Mouse (Mus musculus) olfactory bulb, adult 2 months (tissue): Measurements from ENCODE around the gene Raly. TPM values are rescaled to one million over a fixed set of nuclear protein-coding genes. Genes with fewer than 3 reads are reported as not detected.
"Not testable (repeated sequence)": the region's sequence is repeated elsewhere in the genome, so short reads cannot be mapped to it uniquely, and the experiment has no call there.

Experiments
- H3K27ac ChIP-seq: fragments of 200-500 bp; 2 replicates; pipeline ENCODE4 v1.5.1; 2012; ENCODE audit warnings: low read depth, low read length; ENCODE audit not compliant: insufficient read depth
- H3K4me1 ChIP-seq: fragments of 200-500 bp; 2 replicates; pipeline ENCODE4 v1.6.1; 2012; ENCODE audit warnings: low read length; ENCODE audit not compliant: control insufficient read depth, insufficient read depth
- H3K4me3 ChIP-seq: fragments of 200-500 bp; 2 replicates; pipeline ENCODE4 v1.5.1; 2012; ENCODE audit warnings: mild to moderate bottlenecking, low read depth, low read length, moderate library complexity; ENCODE audit not compliant: insufficient read depth
- CTCF ChIP-seq: fragments of 200-500 bp; IDR thresholded peaks from 2 replicates; pipeline ENCODE4 v1.5.1; 2012; ENCODE audit warnings: low read depth, mild to moderate bottlenecking, low read length, moderate library complexity; ENCODE audit not compliant: insufficient read depth
- POLR2A ChIP-seq: fragments of 200-500 bp; IDR thresholded peaks from 2 replicates; pipeline ENCODE4 v1.6.1; 2012; ENCODE audit warnings: mild to moderate bottlenecking, low read depth, low read length, moderate library complexity; ENCODE audit not compliant: insufficient read depth
- WGBS: fragments of 180-500 bp; shearing (Covaris S2); methylation state at CpG from one replicate; pipeline ENCODE4 v1.1.7; 2018; 5-methylcytosine and 5-hydroxymethylcytosine counted together
- polyA plus RNA-seq: library from polyadenylated mRNA; stranded (reverse); fragments of >200 nt; gene quantifications from 2 replicates; pipeline ENCODE4 v1.2.4, GENCODE M21; 2012; ENCODE audit warnings: low replicate concordance; ENCODE audit not compliant: missing spikeins, insufficient read depth, insufficient read length

Gene Raly
- polyA plus RNA-seq, 1 experiment = not detected

DNA sequence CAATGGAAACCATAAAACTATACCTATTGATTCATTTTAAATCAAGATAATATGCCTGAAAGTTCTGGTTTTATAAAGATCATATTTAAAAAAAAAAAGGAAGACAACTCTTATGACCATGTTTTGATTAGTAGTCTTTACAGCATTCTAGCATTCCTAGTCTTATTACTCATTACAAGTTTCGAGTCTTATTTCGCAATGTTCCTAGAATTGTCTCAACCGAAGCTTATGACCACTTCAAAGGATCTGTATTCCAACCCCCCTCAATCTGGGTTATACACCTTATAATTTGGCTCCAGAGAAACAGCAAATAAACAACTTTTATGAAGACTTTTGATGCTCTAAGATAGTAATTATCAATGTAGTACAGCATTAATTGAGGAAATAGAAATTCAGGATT, 111.2 kb downstream of the Raly start:
- H3K27ac ChIP-seq = no peak overlapping the region
- 79% methylated on average over 3 of the region's 3 CpGs for WGBS
- no peaks in the 10 kb centered on the region for H3K4me1 ChIP-seq
- H3K4me3 ChIP-seq = no peak overlapping the region
- TF ChIP-seq CTCF = no peak
- TF ChIP-seq POLR2A = no peak

DNA sequence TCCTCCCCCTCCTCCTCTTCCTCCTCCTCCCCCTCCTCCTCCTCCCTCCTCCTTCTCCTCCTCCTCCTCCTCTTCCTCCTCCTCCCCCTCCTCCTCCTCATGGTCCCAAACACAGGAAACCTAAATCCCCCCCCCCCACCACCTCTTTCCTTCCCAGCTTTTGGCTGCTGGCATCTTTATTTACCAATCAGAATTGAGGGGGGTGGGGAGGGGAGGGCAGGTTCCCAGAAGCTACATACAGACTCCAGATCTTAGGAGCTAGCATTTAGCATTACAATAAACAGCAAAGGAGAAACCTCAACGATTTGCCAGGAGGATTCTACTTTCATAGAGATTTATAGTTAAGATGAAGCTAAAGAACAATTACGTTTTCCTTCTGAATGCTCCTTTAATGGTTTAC, 114.9 kb downstream of the Raly start:
- TF ChIP-seq CTCF (no peak), POLR2A (no peak)
- no peak overlapping the region for H3K27ac ChIP-seq
- WGBS = 56% methylated on average over 2 of the region's 2 CpGs

DNA sequence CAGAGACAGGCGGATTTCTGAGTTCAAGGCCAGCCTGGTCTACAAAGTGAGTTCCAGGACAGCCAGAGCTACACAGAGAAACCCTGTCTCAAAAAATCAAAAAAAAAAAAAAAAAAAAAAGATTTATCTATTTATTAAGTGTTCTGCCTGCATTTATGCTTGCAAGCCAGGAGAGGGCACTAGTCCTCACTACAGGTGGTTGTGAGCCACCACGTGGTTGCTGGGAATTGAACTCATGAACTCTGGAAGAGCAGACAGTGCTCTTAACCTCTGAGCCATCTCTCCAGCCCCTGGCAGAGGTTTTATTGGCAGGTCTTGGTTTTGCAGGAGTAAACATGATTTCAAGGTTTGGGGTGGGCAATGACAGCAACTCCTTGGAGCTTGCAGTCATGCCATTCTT, 117.3 kb downstream of the Raly start:
- not testable (repeated sequence) for H3K27ac ChIP-seq, H3K4me1 ChIP-seq, H3K4me3 ChIP-seq
- WGBS = 60% methylated on average over 2 of the region's 2 CpGs

More for the DNA sequence above, 114.9 kb downstream of the Raly start:
- no peak overlapping the region for H3K4me3 ChIP-seq
- H3K4me1 ChIP-seq = no peaks in the 10 kb centered on the region

DNA sequence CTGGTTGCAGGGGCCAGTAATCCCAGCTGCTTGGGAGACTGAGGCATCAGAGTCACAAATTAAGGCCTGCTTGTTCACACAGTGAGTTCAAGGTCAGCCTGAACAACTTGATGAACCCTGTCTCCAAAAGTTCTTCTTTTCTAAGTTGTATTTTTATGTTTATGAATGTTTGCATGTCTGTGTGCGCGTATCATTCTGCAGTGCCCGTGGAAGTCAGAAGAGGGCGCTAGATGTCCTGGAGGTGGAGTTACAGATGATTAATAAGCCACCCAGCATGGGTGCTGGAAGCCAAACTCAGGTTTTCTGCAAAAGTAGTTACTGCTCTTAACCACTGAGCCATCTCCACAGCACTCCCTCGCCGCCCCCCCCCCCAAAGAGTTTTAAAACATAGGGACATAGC, 118.9 kb downstream of the Raly start:
- no peak overlapping the region for H3K4me3 ChIP-seq

DNA sequence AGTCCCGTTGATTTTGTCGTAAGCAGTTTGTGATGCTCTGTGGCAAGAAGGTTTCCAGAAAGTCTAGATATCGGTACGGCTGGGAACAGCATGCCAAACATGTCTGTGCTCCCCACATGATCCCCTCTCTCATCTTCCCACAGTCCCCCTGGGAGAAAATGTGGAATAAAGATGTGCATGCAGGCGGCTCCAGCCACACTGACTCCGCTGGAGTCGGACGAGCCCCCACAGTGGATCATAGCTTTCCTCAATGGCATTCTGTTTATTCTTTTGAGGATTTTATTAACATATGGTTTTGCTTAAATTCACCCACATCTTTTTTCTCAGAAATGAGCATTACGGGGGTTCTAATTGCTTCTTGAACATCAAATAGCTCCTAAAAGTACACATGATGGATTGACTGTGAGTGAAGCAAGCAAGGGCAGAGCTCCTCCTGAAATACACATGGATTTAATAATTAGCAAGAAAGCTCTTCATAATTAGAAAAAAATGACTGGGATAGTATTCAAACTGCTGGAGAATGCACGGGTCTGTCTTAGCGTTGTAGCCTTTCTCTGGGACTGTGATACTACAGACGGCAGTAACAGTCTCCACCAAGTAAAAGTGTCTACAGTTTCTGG, 125.1 kb downstream of the Raly start:
- Histone ChIP-seq H3K4me1 (no peaks in the 10 kb centered on the region), H3K27ac (no peak overlapping the region), H3K4me3 (no peak overlapping the region)
- no peak for TF ChIP-seq CTCF
- WGBS = 88% methylated on average over 12 of the region's 12 CpGs

More for the DNA sequence above, 118.9 kb downstream of the Raly start:
- Histone ChIP-seq H3K4me1 (no peaks in the 10 kb centered on the region), H3K27ac (no peak overlapping the region)
- TF ChIP-seq POLR2A = no peak
- no peak for TF ChIP-seq CTCF
- WGBS = 81% methylated on average over 6 of the region's 6 CpGs

DNA sequence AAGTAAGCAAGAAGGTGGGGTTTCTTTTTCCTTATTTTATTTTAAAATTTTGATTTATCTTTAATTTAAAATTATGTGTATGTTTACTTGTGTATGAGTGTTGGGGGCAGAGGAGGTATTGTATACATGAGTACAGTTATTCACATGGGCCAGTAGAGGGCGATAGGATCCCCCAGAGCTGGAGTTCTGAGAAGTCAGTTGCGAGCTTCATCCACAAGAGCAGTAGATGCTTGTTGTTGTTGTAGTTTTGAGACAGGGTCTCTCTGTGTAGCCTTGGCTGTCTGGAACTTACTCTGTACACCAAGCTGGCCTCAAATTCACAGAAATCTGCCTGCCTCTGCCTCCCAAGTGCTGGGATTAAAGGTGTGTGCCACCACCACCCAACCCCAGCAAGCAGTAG, 125.7 kb downstream of the Raly start:
- Histone ChIP-seq H3K4me1 (no peaks in the 10 kb centered on the region), H3K4me3 (no peak overlapping the region), H3K27ac (no peak overlapping the region)
- no peak for TF ChIP-seq POLR2A
- TF ChIP-seq CTCF = no peak
- WGBS = 14% methylated on average over 2 of the region's 2 CpGs

Other genes starting within 250 kb of the Raly start
- not detected in 2 replicates for gene 1700003F12Rik, start 244.0 kb upstream of the Raly start, polyA plus RNA-seq
- gene Actl10, start 239.3 kb upstream of the Raly start, polyA plus RNA-seq = not detected in 2 replicates
- not detected in 2 replicates for gene Necab3, start 232.2 kb upstream of the Raly start, polyA plus RNA-seq
- not detected in 2 replicates for gene E2f1, start 221.2 kb upstream of the Raly start, polyA plus RNA-seq
- gene Pxmp4, start 187.4 kb upstream of the Raly start, polyA plus RNA-seq = not detected in 2 replicates
- gene Zfp341, start 177.8 kb upstream of the Raly start, polyA plus RNA-seq = not detected in 2 replicates
- not detected in 2 replicates for gene 4930519P11Rik, start 177.7 kb upstream of the Raly start, polyA plus RNA-seq
- gene Chmp4b, start 139.4 kb upstream of the Raly start, polyA plus RNA-seq = 288 TPM in 1 of 2 replicates, not detected in the other
- gene Gm14214, start 21.1 kb upstream of the Raly start, polyA plus RNA-seq = not detected in 2 replicates
- gene a, start 306 bp downstream of the Raly start, polyA plus RNA-seq = not detected in 2 replicates
- gene Eif2s2, start 101.8 kb downstream of the Raly start, polyA plus RNA-seq = not detected in 2 replicates
- not detected in 2 replicates for gene Gm14226, start 227.2 kb downstream of the Raly start, polyA plus RNA-seq